Mouse (Mus musculus) midbrain, embryonic 13.5 days (tissue): ENCODE results near the gene Tom1. TPM values are rescaled to one million over a fixed set of nuclear protein-coding genes. Genes with fewer than 3 reads are reported as not detected.
A peak's percentile ranks its signal among the peaks of the same experiment; 100 is the strongest.

Experiments
- ATAC-seq: fragments of 200-750 bp; cut with Nextera tagmentation; 2 replicates; pipeline ENCODE4 v1.8.0; 2017; ENCODE audit warnings: mild to moderate bottlenecking, moderate TSS enrichment, moderate library complexity
- H3K27ac ChIP-seq: fragments of 300-500 bp; sonication (generic); 2 replicates; pipeline ENCODE4 v1.5.1; 2015; ENCODE audit warnings: inconsistent platforms, mild to moderate bottlenecking, moderate library complexity
- H3K27me3 ChIP-seq: fragments of 300-500 bp; sonication (generic); 2 replicates; pipeline ENCODE4 v1.6.1; 2015; ENCODE audit warnings: mild to moderate bottlenecking, inconsistent platforms
- H3K36me3 ChIP-seq: fragments of 300-500 bp; sonication (generic); 2 replicates; pipeline ENCODE4 v1.6.1; 2015; ENCODE audit warnings: mild to moderate bottlenecking, inconsistent platforms
- H3K4me1 ChIP-seq: fragments of 300-500 bp; sonication (generic); replicated peaks from 2 replicates; pipeline ENCODE4 v1.6.1; 2015; ENCODE audit warnings: inconsistent platforms
- H3K4me2 ChIP-seq: fragments of 300-500 bp; sonication (generic); replicated peaks from 2 replicates; pipeline ENCODE4 v1.6.1; 2015; ENCODE audit warnings: moderate library complexity, mild to moderate bottlenecking, inconsistent platforms
- H3K4me3 ChIP-seq: fragments of 300-500 bp; sonication (generic); replicated peaks from 2 replicates; pipeline ENCODE4 v1.5.1; 2015; ENCODE audit warnings: mild to moderate bottlenecking, inconsistent platforms
- H3K9ac ChIP-seq: fragments of 300-500 bp; sonication (generic); replicated peaks from 2 replicates; pipeline ENCODE4 v1.6.1; 2015; ENCODE audit warnings: mild to moderate bottlenecking, inconsistent platforms
- H3K9me3 ChIP-seq: fragments of 300-500 bp; sonication (generic); 2 replicates; pipeline ENCODE4 v1.6.1; 2016; ENCODE audit warnings: mild to moderate bottlenecking, inconsistent platforms
- WGBS: fragments of 180-500 bp; shearing (Covaris S2); methylation state at CpG from one replicate; pipeline ENCODE4 v1.1.7; 2015; 5-methylcytosine and 5-hydroxymethylcytosine counted together
- polyA plus RNA-seq: library from polyadenylated mRNA; unstranded; fragments of >200 nt; fragmentation: Nextera tagmentation; extraction: Ambion mirVana; gene quantifications from 2 replicates; pipeline ENCODE4 v1.2.1, GENCODE M21; 2015

Gene Tom1
- polyA plus RNA-seq, 1 experiment from 2014 or later: 22.7 TPM

GRCm38 (mm10) chr8:75081364-75082040 is 48.0 kb downstream of the Tom1 start:
- H3K27me3 ChIP-seq: peaks cover 5% of the 10 kb centered on the region; the same call in 1 of the 2 replicates
- WGBS: 85% methylated on average over 9 of the region's 9 CpGs
- no peak overlapping the region for H3K4me3 ChIP-seq
- peaks cover 6% of the 10 kb centered on the region for H3K4me1 ChIP-seq
- H3K9ac ChIP-seq: no peak overlapping the region
- H3K36me3 ChIP-seq: no peaks in the 10 kb centered on the region
- no peak overlapping the region for H3K4me2 ChIP-seq
- ATAC-seq: no peak
- no peaks in the 10 kb centered on the region for H3K9me3 ChIP-seq
- H3K27ac ChIP-seq: no peak overlapping the region

- H3K4me3 ChIP-seq: no peak overlapping the region
- no peak overlapping the region for H3K4me2 ChIP-seq
- no peaks in the 10 kb centered on the region for H3K36me3 ChIP-seq
- WGBS: 87% methylated on average over 6 of the region's 6 CpGs
- H3K27ac ChIP-seq: no peak overlapping the region
- no peaks in the 10 kb centered on the region for H3K9me3 ChIP-seq
- peaks cover 5% of the 10 kb centered on the region; the same call in 1 of the 2 replicates for H3K27me3 ChIP-seq
- no peak for ATAC-seq
- peaks cover 6% of the 10 kb centered on the region for H3K4me1 ChIP-seq
- H3K9ac ChIP-seq: no peak overlapping the region
Observed at GRCm38 (mm10) chr8:75082181-75082805, 48.8 kb downstream of the Tom1 start.

GRCm38 (mm10) chr8:75083846-75084245 is 50.3 kb downstream of the Tom1 start:
- ATAC-seq: peak; percentile 95
- WGBS: 8% methylated on average over 16 of the region's 17 CpGs
- peaks cover 6% of the 10 kb centered on the region for H3K4me1 ChIP-seq
- H3K9ac ChIP-seq: no peak overlapping the region
- H3K9me3 ChIP-seq: no peaks in the 10 kb centered on the region
- H3K27ac ChIP-seq: no peak overlapping the region
- no peaks in the 10 kb centered on the region for H3K36me3 ChIP-seq
- peaks cover 5% of the 10 kb centered on the region; the same call in 1 of the 2 replicates for H3K27me3 ChIP-seq
- H3K4me3 ChIP-seq: peak overlapping the region; percentile 23
- peak overlapping the region; percentile 50 for H3K4me2 ChIP-seq

GRCm38 (mm10) chr8:75084382-75085064 is 51.0 kb downstream of the Tom1 start:
- Histone ChIP-seq H3K9me3 (no peaks in the 10 kb centered on the region), H3K9ac (no peak overlapping the region), H3K27me3 (peaks cover 5% of the 10 kb centered on the region; the same call in 1 of the 2 replicates), H3K4me2 (no peak overlapping the region), H3K4me1 (peaks cover 11% of the 10 kb centered on the region), H3K4me3 (no peak overlapping the region), H3K27ac (no peak overlapping the region), H3K36me3 (no peaks in the 10 kb centered on the region)
- no peak for ATAC-seq
- WGBS: 75% methylated on average over 3 of the region's 3 CpGs

- ATAC-seq: no peak
- Histone ChIP-seq H3K9ac (no peak overlapping the region), H3K9me3 (no peaks in the 10 kb centered on the region), H3K27ac (no peak overlapping the region), H3K36me3 (no peaks in the 10 kb centered on the region), H3K4me1 (peaks cover 11% of the 10 kb centered on the region), H3K27me3 (peaks cover 6% of the 10 kb centered on the region), H3K4me3 (no peak overlapping the region), H3K4me2 (no peak overlapping the region)
- WGBS: 86% methylated on average over 2 of the region's 2 CpGs
Observed at GRCm38 (mm10) chr8:75086002-75086401, 52.5 kb downstream of the Tom1 start.

GRCm38 (mm10) chr8:75087127-75087526 is 53.6 kb downstream of the Tom1 start:
- peaks cover 7% of the 10 kb centered on the region for H3K27me3 ChIP-seq
- H3K36me3 ChIP-seq: no peaks in the 10 kb centered on the region
- peaks cover 11% of the 10 kb centered on the region for H3K4me1 ChIP-seq
- no peak for ATAC-seq
- H3K9ac ChIP-seq: no peak overlapping the region
- H3K4me3 ChIP-seq: no peak overlapping the region
- H3K27ac ChIP-seq: no peak overlapping the region
- H3K9me3 ChIP-seq: no peaks in the 10 kb centered on the region
- H3K4me2 ChIP-seq: no peak overlapping the region

GRCm38 (mm10) chr8:75088989-75089881 is 55.7 kb downstream of the Tom1 start:
- peak; percentile 43; the same call in 1 of the 2 replicates for ATAC-seq
- H3K9me3 ChIP-seq: no peaks in the 10 kb centered on the region
- H3K4me3 ChIP-seq: no peak overlapping the region
- peaks cover 14% of the 10 kb centered on the region for H3K4me1 ChIP-seq
- WGBS: 26% methylated on average over 6 of the region's 6 CpGs
- H3K9ac ChIP-seq: peak overlapping the region; percentile 58; the same call in 1 of the 2 replicates
- H3K36me3 ChIP-seq: no peaks in the 10 kb centered on the region
- H3K27ac ChIP-seq: no peak overlapping the region
- H3K4me2 ChIP-seq: peak overlapping the region; percentile 37
- H3K27me3 ChIP-seq: peaks cover 3% of the 10 kb centered on the region

- Histone ChIP-seq H3K9me3 (no peaks in the 10 kb centered on the region), H3K27ac (no peak overlapping the region), H3K4me1 (peaks cover 14% of the 10 kb centered on the region), H3K36me3 (no peaks in the 10 kb centered on the region), H3K27me3 (peaks cover 3% of the 10 kb centered on the region), H3K4me3 (no peak overlapping the region), H3K9ac (no peak overlapping the region), H3K4me2 (no peak overlapping the region)
- 80% methylated on average over 4 of the region's 4 CpGs for WGBS
- ATAC-seq: no peak
Observed at GRCm38 (mm10) chr8:75090781-75091365, 57.4 kb downstream of the Tom1 start.

- peaks cover 3% of the 10 kb centered on the region for H3K27me3 ChIP-seq
- H3K36me3 ChIP-seq: no peaks in the 10 kb centered on the region
- no peak within 1 kb of the TSS for H3K27ac ChIP-seq
- no peaks in the 10 kb centered on the region for H3K9me3 ChIP-seq
- peak; percentile 95 for ATAC-seq
- peak within 1 kb of the TSS; percentile 86 for H3K4me2 ChIP-seq
- H3K4me1 ChIP-seq: peaks cover 14% of the 10 kb centered on the region
- H3K9ac ChIP-seq: peak within 1 kb of the TSS; percentile 69
- peak within 1 kb of the TSS; percentile 59 for H3K4me3 ChIP-seq
- under 1% methylated on average over 36 of the region's 36 CpGs for WGBS
Observed at GRCm38 (mm10) chr8:75093399-75094156, 60.1 kb downstream of the Tom1 start, which contains the start of gene Hmox1. Gene Hmox1 (plus strand): TSS chr8:75093621.

GRCm38 (mm10) chr8:75102956-75103355 is 69.5 kb downstream of the Tom1 start:
- H3K9ac ChIP-seq: no peak overlapping the region
- H3K4me3 ChIP-seq: no peak overlapping the region
- no peak for ATAC-seq
- no peak overlapping the region for H3K4me2 ChIP-seq
- no peaks in the 10 kb centered on the region for H3K4me1 ChIP-seq
- 85% methylated on average over 4 of the region's 4 CpGs for WGBS
- H3K36me3 ChIP-seq: no peaks in the 10 kb centered on the region
- no peak overlapping the region for H3K27ac ChIP-seq
- H3K27me3 ChIP-seq: no peaks in the 10 kb centered on the region
- H3K9me3 ChIP-seq: no peaks in the 10 kb centered on the region
